Mouse (Mus musculus) granulocyte monocyte progenitor cell, adult 5-6 weeks (primary cell): ENCODE results near the gene 4930438A08Rik. TPM values are rescaled to one million over a fixed set of nuclear protein-coding genes. Genes with fewer than 3 reads are reported as not detected.

Source experiments
- ATAC-seq: replicated peaks from 2 replicates; pipeline ENCODE4 v1.8.0; 2016; ENCODE audit warnings: mild to moderate bottlenecking, moderate TSS enrichment, inconsistent platforms; ENCODE audit not compliant: poor library complexity, severe bottlenecking
- total RNA-seq, 2 experiments: library from RNA; stranded (forward) in 1 of 2; stranded (reverse) in 1 of 2; fragments of 200-712, 200-1000 nt in 1 of 2; fragments of >200 nt in 1 of 2; fragmentation: Nextera tagmentation in 1 of 2; gene quantifications; 2 replicates each; pipeline ENCODE4 v1.2.3; 2014 to 2017

4930438A08Rik gene
- total RNA-seq, 2 experiments from 2014 or later = 2.2 to 2.8 TPM

- ATAC-seq = peak; percentile 88
Observed at GRCm38 (mm10) chr11:58322824-58323569, 48.4 kb downstream of the 4930438A08Rik start.

- no peak for ATAC-seq
Observed at GRCm38 (mm10) chr11:58323570-58324340, 49.2 kb downstream of the 4930438A08Rik start.

GRCm38 (mm10) chr11:58324614-58325229 lies 50.1 kb downstream of the 4930438A08Rik start:
- no peak for ATAC-seq

- no peak for ATAC-seq
Observed at GRCm38 (mm10) chr11:58326781-58327180, 52.2 kb downstream of the 4930438A08Rik start.

GRCm38 (mm10) chr11:58329906-58330275 lies 55.3 kb downstream of the 4930438A08Rik start:
- ATAC-seq = peak; percentile 26

- ATAC-seq = peak; percentile 82
Observed at GRCm38 (mm10) chr11:58330276-58331148, 55.9 kb downstream of the 4930438A08Rik start, which contains the start of the genes Zfp672 and Sh3bp5l. Gene Zfp672 (minus strand): TSS chr11:58330339. Gene Sh3bp5l (plus strand): TSS chr11:58330724.

- ATAC-seq = no peak
Observed at GRCm38 (mm10) chr11:58331149-58331495, 56.5 kb downstream of the 4930438A08Rik start.

GRCm38 (mm10) chr11:58331546-58331945 lies 56.9 kb downstream of the 4930438A08Rik start:
- ATAC-seq = no peak

- ATAC-seq = no peak
Observed at GRCm38 (mm10) chr11:58334746-58335145, 60.1 kb downstream of the 4930438A08Rik start.

Other genes starting within 250 kb of the 4930438A08Rik start
- not detected in 2 replicates for gene Gm12248, start 181.7 kb upstream of the 4930438A08Rik start, total RNA-seq (2014; fragmentation: Nextera tagmentation)
- gene Gm12248, start 181.7 kb upstream of the 4930438A08Rik start, total RNA-seq (2017) = 0.21 TPM in 1 of 2 replicates, not detected in the other
- gene Cnot8, start 170.6 kb upstream of the 4930438A08Rik start, total RNA-seq (2014; fragmentation: Nextera tagmentation) = 79.5 and 85.5 TPM in 2 replicates
- gene Cnot8, start 170.6 kb upstream of the 4930438A08Rik start, total RNA-seq (2017) = 117 and 126 TPM in 2 replicates
- gene Gemin5, start 106.3 kb upstream of the 4930438A08Rik start, total RNA-seq (2014; fragmentation: Nextera tagmentation) = 23.7 and 26.5 TPM in 2 replicates
- 29.6 and 31.4 TPM in 2 replicates for gene Gemin5, start 106.3 kb upstream of the 4930438A08Rik start, total RNA-seq (2017)
- gene Mrpl22, start 103.1 kb upstream of the 4930438A08Rik start, total RNA-seq (2014; fragmentation: Nextera tagmentation) = 77.4 and 92.5 TPM in 2 replicates
- 58.4 and 65.0 TPM in 2 replicates for gene Mrpl22, start 103.1 kb upstream of the 4930438A08Rik start, total RNA-seq (2017)
- 8.5 and 9.6 TPM in 2 replicates for gene Igtp, start 75.2 kb upstream of the 4930438A08Rik start, total RNA-seq (2014; fragmentation: Nextera tagmentation)
- 8.7 and 11.8 TPM in 2 replicates for gene Igtp, start 75.2 kb upstream of the 4930438A08Rik start, total RNA-seq (2017)
- 5.2 and 5.4 TPM in 2 replicates for gene Irgm2, start 75.2 kb upstream of the 4930438A08Rik start, total RNA-seq (2014; fragmentation: Nextera tagmentation)
- 4.2 and 6.3 TPM in 2 replicates for gene Irgm2, start 75.2 kb upstream of the 4930438A08Rik start, total RNA-seq (2017)
- 35.3 and 35.8 TPM in 2 replicates for gene Zfp692, start 32.3 kb downstream of the 4930438A08Rik start, total RNA-seq (2014; fragmentation: Nextera tagmentation)
- gene Zfp692, start 32.3 kb downstream of the 4930438A08Rik start, total RNA-seq (2017) = 22.7 and 27.7 TPM in 2 replicates
- gene Zfp672, start 55.5 kb downstream of the 4930438A08Rik start, total RNA-seq (2014; fragmentation: Nextera tagmentation) = 10.9 and 19.5 TPM in 2 replicates
- gene Zfp672, start 55.5 kb downstream of the 4930438A08Rik start, total RNA-seq (2017) = 22.6 and 26.4 TPM in 2 replicates
- 4.5 and 10.7 TPM in 2 replicates for gene Sh3bp5l, start 55.9 kb downstream of the 4930438A08Rik start, total RNA-seq (2014; fragmentation: Nextera tagmentation)
- gene Sh3bp5l, start 55.9 kb downstream of the 4930438A08Rik start, total RNA-seq (2017) = 10.3 and 17.8 TPM in 2 replicates
- not detected in 2 replicates for gene Lypd8, start 104.2 kb downstream of the 4930438A08Rik start, total RNA-seq (2014; fragmentation: Nextera tagmentation)
- not detected in 2 replicates for gene Lypd8, start 104.2 kb downstream of the 4930438A08Rik start, total RNA-seq (2017)
- gene 1810065E05Rik, start 146.3 kb downstream of the 4930438A08Rik start, total RNA-seq (2014; fragmentation: Nextera tagmentation) = not detected in 2 replicates
- gene 1810065E05Rik, start 146.3 kb downstream of the 4930438A08Rik start, total RNA-seq (2017) = not detected in 2 replicates
- gene Gm12253, start 157.8 kb downstream of the 4930438A08Rik start, total RNA-seq (2014; fragmentation: Nextera tagmentation) = not detected in 2 replicates
- not detected in 2 replicates for gene Gm12253, start 157.8 kb downstream of the 4930438A08Rik start, total RNA-seq (2017)
- not detected in 2 replicates for gene Lypd9, start 178.1 kb downstream of the 4930438A08Rik start, total RNA-seq (2014; fragmentation: Nextera tagmentation)
- gene Lypd9, start 178.1 kb downstream of the 4930438A08Rik start, total RNA-seq (2017) = not detected in 2 replicates
- not detected in 2 replicates for gene Olfr30, start 187.5 kb downstream of the 4930438A08Rik start, total RNA-seq (2014; fragmentation: Nextera tagmentation)
- gene Olfr30, start 187.5 kb downstream of the 4930438A08Rik start, total RNA-seq (2017) = not detected in 2 replicates
- not detected in 2 replicates for gene Olfr332, start 217.8 kb downstream of the 4930438A08Rik start, total RNA-seq (2014; fragmentation: Nextera tagmentation)
- not detected in 2 replicates for gene Olfr332, start 217.8 kb downstream of the 4930438A08Rik start, total RNA-seq (2017)
- not detected in 2 replicates for gene Olfr331, start 227.8 kb downstream of the 4930438A08Rik start, total RNA-seq (2014; fragmentation: Nextera tagmentation)
- gene Olfr331, start 227.8 kb downstream of the 4930438A08Rik start, total RNA-seq (2017) = not detected in 2 replicates